In genomic region chr3:121291560-121292258, GRCm38 (mm10) we compare ENCODE assay signal across 7 mouse cellular contexts. TPM values are rescaled to one million over a fixed set of nuclear protein-coding genes. Genes with fewer than 3 reads are reported as not detected.
DNase-seq lines count a peak whose midpoint lies in the region; ATAC-seq lines count a peak whose summit lies in the region.

TSS of gene Alg14 (plus strand) at chr3:121291773.

- H3K27ac ChIP-seq in embryonic facial prominence, embryonic 12.5 days = peak within 1 kb of the TSS; percentile 96
- H3K27ac ChIP-seq in limb, embryonic 11.5 days (replicated peaks; ENCODE audit: low read depth, low read length) = peak within 1 kb of the TSS; percentile 86; the same call in 1 of the 2 replicates
- peak within 1 kb of the TSS; percentile 91 for H3K27ac ChIP-seq in midbrain, embryonic 14.5 days (replicated peaks; ENCODE audit: low read depth, low read length)

- no peaks in the 10 kb centered on the region for H3K27me3 ChIP-seq in embryonic facial prominence, embryonic 12.5 days
- no peaks in the 10 kb centered on the region for H3K27me3 ChIP-seq in limb, embryonic 11.5 days (ENCODE audit: control insufficient read depth, insufficient read depth, low read length)
- H3K27me3 ChIP-seq in midbrain, embryonic 14.5 days (ENCODE audit: control insufficient read depth, insufficient read depth, low read length) = no peaks in the 10 kb centered on the region

- peak; percentile 91 for DNase-seq in adrenal gland, postnatal 25 days
- DNase-seq in heart, adult 11 months = peak; percentile 100
- DNase-seq in kidney, adult 18-20 months = peak; percentile 98
- peak; percentile 95 for DNase-seq in limb, embryonic 11.5 days (ENCODE audit: low spot score)
- peak; percentile 97 for DNase-seq in midbrain, embryonic 14.5 days
- DNase-seq in spleen, adult 18-20 months = peak; percentile 93 to 94

- H3K4me2 ChIP-seq in embryonic facial prominence, embryonic 12.5 days (replicated peaks) = peak within 1 kb of the TSS; percentile 58
- peak within 1 kb of the TSS; percentile 55 for H3K4me2 ChIP-seq in limb, embryonic 11.5 days (ENCODE audit: low read depth, severe bottlenecking)
- H3K4me2 ChIP-seq in midbrain, embryonic 14.5 days (ENCODE audit: low read length) = peak within 1 kb of the TSS; percentile 55

- H3K36me3 ChIP-seq in embryonic facial prominence, embryonic 12.5 days = no peaks in the 10 kb centered on the region
- no peaks in the 10 kb centered on the region for H3K36me3 ChIP-seq in limb, embryonic 11.5 days (ENCODE audit: control insufficient read depth, insufficient read depth, low read length)
- H3K36me3 ChIP-seq in midbrain, embryonic 14.5 days (ENCODE audit: control insufficient read depth, insufficient read depth, low read length) = no peaks in the 10 kb centered on the region

- peak; percentile 94 for ATAC-seq in embryonic facial prominence, embryonic 12.5 days (ENCODE audit: insufficient number of reproducible peaks, insufficient read depth, low FRiP score, low TSS enrichment)
- ATAC-seq in limb, embryonic 11.5 days (ENCODE audit: insufficient number of reproducible peaks, low FRiP score, low TSS enrichment, low read depth) = peak; percentile 97
- peak; percentile 96 for ATAC-seq in midbrain, embryonic 14.5 days (ENCODE audit: low FRiP score, low TSS enrichment)

- peak within 1 kb of the TSS; percentile 61 for H3K9ac ChIP-seq in embryonic facial prominence, embryonic 12.5 days
- H3K9ac ChIP-seq in limb, embryonic 11.5 days (ENCODE audit: low read length) = peak within 1 kb of the TSS; percentile 68
- peak within 1 kb of the TSS; percentile 57 for H3K9ac ChIP-seq in midbrain, embryonic 14.5 days (replicated peaks; ENCODE audit: low read length)

- WGBS in embryonic facial prominence, embryonic 12.5 days = under 1% methylated on average over 42 of the region's 42 CpGs
- under 1% methylated on average over 42 of the region's 42 CpGs for WGBS in limb, embryonic 11.5 days
- WGBS in midbrain, embryonic 14.5 days = under 1% methylated on average over 42 of the region's 42 CpGs

- no peaks in the 10 kb centered on the region for H3K9me3 ChIP-seq in embryonic facial prominence, embryonic 12.5 days
- H3K9me3 ChIP-seq in limb, embryonic 11.5 days (ENCODE audit: control insufficient read depth, low read length) = no peaks in the 10 kb centered on the region
- H3K9me3 ChIP-seq in midbrain, embryonic 14.5 days (ENCODE audit: control insufficient read depth, low read length) = no peaks in the 10 kb centered on the region

- peak within 1 kb of the TSS; percentile 51 for H3K4me3 ChIP-seq in embryonic facial prominence, embryonic 12.5 days
- peak within 1 kb of the TSS; percentile 54 for H3K4me3 ChIP-seq in limb, embryonic 11.5 days (ENCODE audit: low read depth, low read length)
- peak within 1 kb of the TSS; percentile 59 for H3K4me3 ChIP-seq in midbrain, embryonic 14.5 days (replicated peaks; ENCODE audit: low read depth, low read length)

- H3K4me1 ChIP-seq in embryonic facial prominence, embryonic 12.5 days = peaks cover 10% of the 10 kb centered on the region; the same call in 1 of the 2 replicates
- no peaks in the 10 kb centered on the region for H3K4me1 ChIP-seq in limb, embryonic 11.5 days (ENCODE audit: control insufficient read depth, insufficient read depth, low read length)
- no peaks in the 10 kb centered on the region for H3K4me1 ChIP-seq in midbrain, embryonic 14.5 days (ENCODE audit: control insufficient read depth, insufficient read depth, low read length)

RNA-seq across cellular contexts. Expression of gene Alg14, which starts in this region (rescaled TPM):
- total RNA-seq in adrenal gland, postnatal 25 days (2021) = 41.7 and 55.2 TPM in 2 replicates
- polyA plus RNA-seq in embryonic facial prominence, embryonic 12.5 days (2016; fragmentation: Nextera tagmentation; extraction: Ambion mirVana) = 31.1 and 33.6 TPM in 2 replicates
- polyA plus RNA-seq in limb, embryonic 11.5 days (2014; fragmentation: Nextera tagmentation; extraction: Ambion mirVana) = 32.4 and 37.0 TPM in 2 replicates
- polyA plus RNA-seq in midbrain, embryonic 14.5 days (2014; fragmentation: Nextera tagmentation; extraction: Ambion mirVana) = 29.8 and 34.3 TPM in 2 replicates

Comparison
In these comparisons a context has a peak if more than half of its experiments do, and no peak if none do; other contexts are left out.
1. Peak in every context shown above with its lines: DNase-seq, ATAC-seq, H3K4me3 ChIP-seq and H3K27ac ChIP-seq.